Mouse (Mus musculus) spleen, adult 2 months (tissue): Measurements from ENCODE around the gene Ano9.

ENCODE experiments used
- CTCF ChIP-seq: fragments of 200-500 bp; IDR thresholded peaks from 2 replicates; pipeline ENCODE4 v1.5.1; 2011; ENCODE audit warnings: mild to moderate bottlenecking, inconsistent platforms; ENCODE audit not compliant: insufficient read depth, insufficient read length, insufficient replicate concordance; ENCODE audit errors: extremely low read depth
- POLR2A ChIP-seq: fragments of 200-500 bp; IDR thresholded peaks from 2 replicates; pipeline ENCODE4 v1.6.1; 2011; ENCODE audit warnings: low read depth, low read length, inconsistent platforms

GRCm38 (mm10) chr7:141094487-141095205, 23.0 kb downstream of the Ano9 start:
- no peak for TF ChIP-seq CTCF
- TF ChIP-seq POLR2A = no peak
